Mouse (Mus musculus) C2C12 (cell line): ENCODE measurements at regions not wholly inside any gene's neighbourhood (a gene's known extent, or its start where the extent isn't known, plus 50 kb on each side); places are given as distances from the start of the nearest gene placed in this dataset.

Experiments used
- CTCF ChIP-seq: IDR thresholded peaks from one replicate; pipeline ENCODE4 v1.5.1; 2011; ENCODE audit not compliant: control insufficient read depth, insufficient read depth, insufficient read length
- MAX ChIP-seq: IDR thresholded peaks from one replicate; pipeline ENCODE4 v1.6.1; 2011; ENCODE audit warnings: mild to moderate bottlenecking, control low read depth
- USF1 ChIP-seq: IDR thresholded peaks from one replicate; pipeline ENCODE4 v1.6.1; 2011; ENCODE audit warnings: low read depth, mild to moderate bottlenecking, control low read depth, moderate library complexity

- no peak for TF ChIP-seq CTCF
- no peak for TF ChIP-seq MAX
- no peak for TF ChIP-seq USF1
Measured at GRCm38 (mm10) chr8:113331576-113331975, 303.8 kb upstream of the Mon1b start.
